Mouse (Mus musculus) frontal cortex, postnatal 25 days (tissue): ENCODE results near the gene Sfxn5.
A peak's percentile ranks its signal among the peaks of the same experiment; 100 is the strongest.

Experiments
- DNase-seq, 2 experiments: peaks; one replicate each; pipeline ENCODE4 v3.0.0; 2022; ENCODE audit warnings: low spot score in 2 of 2

Gene Sfxn5

DNA sequence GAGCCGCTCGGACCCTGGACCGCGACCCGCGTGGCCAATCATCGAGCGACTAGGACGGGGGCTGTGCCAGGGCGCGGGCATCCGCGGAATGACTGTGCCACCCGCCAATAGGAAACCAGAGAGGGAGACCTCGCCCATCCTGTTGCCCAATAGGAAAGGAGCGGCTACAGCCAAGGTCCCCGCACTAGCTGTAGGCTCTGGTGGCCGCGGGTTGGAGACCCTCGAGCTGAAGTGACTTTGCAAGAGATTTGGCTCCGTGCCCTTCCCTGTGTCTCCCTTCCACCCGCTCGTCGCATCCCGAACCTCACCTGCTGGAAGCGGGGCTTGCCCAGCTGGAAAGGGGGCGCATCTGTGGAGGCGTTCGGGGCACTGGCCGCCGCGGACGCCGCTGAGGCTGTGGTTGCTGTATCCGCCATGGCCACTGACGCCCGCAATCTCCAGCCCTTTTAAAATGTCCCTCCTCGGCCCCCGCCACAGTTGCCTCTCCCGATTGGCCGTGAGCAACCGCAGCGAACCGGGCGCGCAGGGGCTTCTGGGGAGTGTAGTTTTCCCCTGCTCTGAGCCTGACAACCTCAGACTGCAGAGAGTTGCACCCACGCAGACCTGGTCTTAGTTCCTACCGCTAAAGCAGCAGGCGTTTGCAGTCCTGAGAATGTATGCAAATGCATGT is at the start of gene Sfxn5:
Gene Sfxn5 (minus strand): TSS at position 423 of the 670 bp plus-strand sequence.
- peak; percentile 93 for DNase-seq

DNA sequence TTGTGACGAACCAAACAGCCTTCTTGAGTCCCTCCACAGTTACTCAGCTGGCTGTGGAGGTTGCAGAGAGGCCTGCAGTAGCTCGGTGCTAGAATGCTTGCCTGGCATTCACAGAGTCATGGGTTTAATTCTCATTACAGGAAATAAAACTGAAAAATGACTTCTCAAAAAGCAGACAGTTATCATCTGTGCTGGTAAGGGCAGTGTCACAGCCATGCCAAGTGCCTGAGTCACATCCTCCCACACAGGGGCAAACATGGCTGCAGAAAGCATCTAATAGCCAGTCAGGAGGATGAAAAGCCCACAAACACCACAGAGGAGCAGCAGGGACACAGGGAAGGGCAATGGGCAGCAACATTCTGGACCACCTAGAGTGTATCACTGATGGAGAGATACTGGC is 49.6 kb upstream of the Sfxn5 start:
- no peak for DNase-seq

DNA sequence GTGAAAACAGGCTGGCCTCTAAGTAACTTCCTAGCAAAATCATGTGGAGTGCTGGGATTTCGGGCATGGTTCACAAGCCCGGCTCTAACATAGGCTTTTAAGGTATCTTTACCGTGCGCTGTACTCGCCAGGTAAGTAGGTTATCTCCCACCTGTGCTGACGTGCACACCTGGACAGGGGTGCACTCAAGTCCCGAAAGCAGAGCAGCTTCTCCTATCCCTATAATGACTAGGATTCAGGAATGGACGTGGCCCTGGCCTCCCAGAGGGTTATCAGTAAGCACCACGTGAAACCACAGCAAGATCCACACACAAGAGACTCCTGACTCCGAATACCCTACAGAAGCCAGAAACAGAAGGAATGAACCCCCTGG is 48.4 kb upstream of the Sfxn5 start:
- DNase-seq = no peak

DNA sequence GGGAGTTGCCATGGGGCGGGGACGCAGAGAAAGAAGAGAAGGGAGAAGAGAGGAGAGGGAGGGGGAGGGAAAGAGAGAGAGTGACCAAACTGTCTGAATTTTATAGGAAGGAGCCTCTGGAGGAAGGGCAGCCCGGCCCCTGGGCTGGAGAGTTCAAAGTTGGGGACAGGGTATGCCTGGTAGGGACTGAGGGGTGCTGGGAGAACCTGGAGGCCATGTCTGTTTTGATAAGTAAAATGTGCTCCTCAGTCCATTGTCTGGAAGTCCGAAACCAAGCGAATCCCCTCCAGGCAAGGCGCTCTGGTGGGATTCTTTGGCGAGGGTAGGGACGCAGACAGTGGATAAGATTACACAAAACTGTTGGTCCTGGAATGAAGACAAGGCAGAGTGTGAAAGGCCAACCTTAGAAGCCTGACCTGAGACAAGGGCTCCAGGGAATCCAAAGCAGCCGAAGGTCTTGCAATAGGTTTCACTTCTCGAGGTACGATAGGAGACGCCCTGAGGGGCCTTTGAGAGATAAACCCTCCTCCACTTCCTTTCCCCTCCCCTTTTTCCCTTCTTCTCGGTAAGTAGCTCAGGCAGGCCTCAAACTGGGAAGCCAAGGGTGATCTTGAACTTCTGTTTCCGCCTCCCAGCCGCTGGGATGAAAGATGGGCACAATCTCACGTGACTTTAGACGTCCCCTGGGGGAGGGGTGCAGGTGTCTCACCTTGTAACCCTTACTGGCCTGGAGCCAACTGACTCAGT is 47.9 kb upstream of the Sfxn5 start:
- DNase-seq = no peak

DNA sequence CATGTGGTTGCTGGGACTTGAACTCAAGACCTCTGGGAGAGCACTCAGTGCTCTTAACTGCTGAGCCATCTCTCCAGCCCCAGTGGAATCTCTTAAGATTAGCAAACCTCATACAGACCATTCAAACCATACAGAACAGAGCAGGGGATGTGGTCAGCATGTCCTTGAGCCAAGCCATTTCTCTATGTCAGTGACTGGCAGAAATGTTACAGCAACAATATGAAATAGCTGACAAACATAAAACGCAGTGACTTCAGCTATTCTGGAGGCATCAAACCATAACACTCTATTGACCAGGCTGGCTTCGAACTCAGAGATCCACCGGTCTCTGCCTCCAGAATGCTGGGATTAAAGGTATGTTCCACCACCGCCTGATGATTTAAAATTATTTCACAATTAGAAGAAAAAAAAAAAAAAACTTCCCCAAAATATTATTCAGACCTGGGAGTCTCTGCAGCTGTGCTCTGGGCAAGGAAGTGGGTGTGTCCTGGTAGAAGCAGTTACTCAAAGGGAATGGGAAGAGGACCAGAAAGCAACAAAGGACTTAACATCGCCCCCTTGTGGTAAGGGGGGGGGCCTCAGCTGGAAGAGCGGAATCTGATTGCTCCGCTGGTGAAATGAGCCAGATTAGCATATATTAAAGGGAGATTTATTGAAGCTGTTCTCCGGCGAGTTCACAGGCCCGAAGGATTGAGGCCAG is 47.1 kb upstream of the Sfxn5 start:
- DNase-seq = peak; percentile 63 to 65

DNA sequence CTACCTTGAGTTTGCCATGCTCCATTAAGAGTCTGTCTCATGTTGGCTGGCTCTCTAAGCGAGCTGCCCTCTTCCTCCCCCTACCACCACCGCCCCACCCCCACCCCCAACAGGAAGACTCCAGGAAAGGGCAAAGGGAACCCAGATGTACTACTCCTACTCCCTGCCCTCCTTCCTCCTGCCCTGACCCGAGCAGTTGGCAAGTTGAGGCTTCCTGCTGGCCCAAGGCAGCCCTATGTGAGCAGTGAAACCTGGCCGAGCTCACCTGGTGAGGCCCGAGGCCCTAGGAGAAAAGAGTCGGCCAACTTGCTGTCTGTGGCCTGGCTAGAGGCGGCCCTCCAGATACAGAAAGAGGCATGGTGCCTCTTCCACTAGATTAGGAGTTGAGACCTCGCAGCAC is 45.4 kb upstream of the Sfxn5 start:
- DNase-seq = no peak

DNA sequence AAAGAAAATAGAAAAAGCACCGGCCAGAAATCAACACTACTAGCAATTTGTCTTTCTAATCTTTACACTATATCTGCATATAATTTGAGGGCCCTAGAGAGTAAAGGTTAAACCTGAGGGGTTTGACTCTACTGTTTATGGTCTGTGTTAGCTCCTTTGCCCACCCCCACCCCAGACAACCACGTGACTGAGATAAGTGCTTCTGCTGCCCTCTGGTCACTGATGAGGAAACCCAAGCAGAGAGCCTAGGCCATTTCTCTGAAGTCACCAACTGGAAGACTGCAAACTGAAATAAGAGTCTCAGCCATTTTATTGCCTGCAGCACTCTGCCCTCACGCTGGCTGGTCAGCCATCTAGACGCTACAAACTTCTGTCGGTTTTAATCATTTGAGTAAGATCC is 44.7 kb upstream of the Sfxn5 start:
- DNase-seq = no peak

DNA sequence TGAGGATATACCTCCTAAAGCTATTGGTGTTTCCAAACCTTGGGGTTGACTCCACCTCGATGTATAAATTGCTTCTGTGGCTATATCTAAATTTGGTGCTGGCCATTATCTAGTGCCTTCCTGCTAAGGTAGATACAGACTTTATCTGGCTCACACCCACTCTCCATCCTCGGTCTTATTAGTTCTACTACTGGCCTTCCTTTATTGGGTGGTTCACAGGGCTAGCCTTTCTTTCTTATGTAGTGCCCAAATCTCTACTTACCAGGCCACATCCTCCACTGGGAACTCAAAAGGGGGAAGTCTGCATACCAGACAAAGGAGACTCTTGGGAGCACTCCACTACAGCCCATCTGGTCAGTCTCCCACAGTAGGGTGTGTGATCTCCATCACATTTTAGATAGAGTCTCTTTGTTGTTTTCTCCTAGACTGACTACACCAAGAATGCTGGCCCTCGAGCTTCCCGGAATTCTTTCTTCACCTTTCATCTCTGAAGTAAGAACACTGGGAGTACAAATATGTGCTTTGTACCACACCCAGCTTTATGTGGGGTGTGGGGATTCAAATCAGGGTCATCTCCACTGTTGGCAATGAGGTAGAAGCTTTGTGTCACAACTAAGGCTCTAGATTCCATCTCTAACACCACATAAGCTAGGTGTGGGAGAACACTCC is 44.0 kb upstream of the Sfxn5 start:
- DNase-seq = no peak

DNA sequence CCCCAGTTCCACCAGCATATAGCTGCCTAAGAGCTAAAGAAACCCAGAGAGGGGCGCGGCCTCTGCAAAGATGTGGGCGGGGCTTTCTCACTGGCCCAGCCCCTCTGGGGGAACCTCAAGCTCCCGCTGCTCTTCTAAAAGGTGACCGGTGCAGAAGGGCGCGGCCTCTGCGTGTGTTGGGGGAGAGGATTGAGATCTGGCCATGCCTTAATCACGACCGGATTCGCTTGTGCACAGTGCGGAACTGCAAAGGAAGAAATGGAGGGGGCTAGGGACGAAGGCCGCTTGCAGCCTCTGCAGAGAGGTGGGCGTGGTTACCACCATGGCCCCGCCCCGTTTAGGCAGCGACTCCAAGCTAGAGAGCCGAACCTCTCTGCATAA is 41.5 kb upstream of the Sfxn5 start:
- peak; percentile 85 to 91 for DNase-seq

DNA sequence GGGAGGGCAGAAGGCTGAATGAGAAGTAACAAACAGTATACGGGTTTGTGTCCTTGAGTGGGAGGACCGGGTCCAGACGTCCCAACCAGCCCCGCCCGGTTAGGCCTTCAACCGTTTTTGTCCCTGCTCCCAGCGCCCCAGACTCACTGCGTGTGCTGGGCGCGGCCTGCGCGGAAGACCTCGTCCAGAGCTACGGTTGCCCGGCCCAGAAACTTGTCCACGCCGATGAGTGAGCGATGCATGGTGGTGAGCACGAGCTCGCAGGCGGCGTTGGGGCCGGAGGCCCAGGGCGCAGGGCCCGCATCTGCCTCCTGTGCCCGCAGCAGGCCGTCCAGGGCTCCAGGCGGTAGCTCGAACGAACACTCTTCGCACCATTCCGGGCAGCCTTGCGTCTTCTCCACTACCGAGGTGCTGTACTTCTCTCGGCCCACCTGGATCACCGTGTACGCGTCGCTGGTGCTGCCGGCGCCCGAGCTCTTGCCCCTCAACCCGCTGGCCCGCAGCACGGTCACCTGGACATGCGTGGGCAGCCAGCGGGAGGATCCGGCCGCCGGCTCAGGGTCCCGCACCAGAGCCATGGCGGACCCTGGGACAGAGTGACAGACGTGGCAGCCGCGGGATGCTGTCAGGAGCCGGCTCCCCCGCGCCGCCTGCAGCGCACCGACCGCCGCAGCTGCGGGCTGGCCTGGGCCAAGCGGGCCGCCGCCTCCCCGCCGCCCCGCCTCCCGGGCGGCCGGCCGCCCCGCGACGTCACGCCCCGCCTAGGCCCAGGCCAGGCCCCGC is 40.9 kb upstream of the Sfxn5 start, which contains the start of gene Rab11fip5:
Gene Rab11fip5 (minus strand): TSS at position 684 of the 783 bp plus-strand sequence.
- peak in 1 of 2 experiments; percentile 27 for DNase-seq

DNA sequence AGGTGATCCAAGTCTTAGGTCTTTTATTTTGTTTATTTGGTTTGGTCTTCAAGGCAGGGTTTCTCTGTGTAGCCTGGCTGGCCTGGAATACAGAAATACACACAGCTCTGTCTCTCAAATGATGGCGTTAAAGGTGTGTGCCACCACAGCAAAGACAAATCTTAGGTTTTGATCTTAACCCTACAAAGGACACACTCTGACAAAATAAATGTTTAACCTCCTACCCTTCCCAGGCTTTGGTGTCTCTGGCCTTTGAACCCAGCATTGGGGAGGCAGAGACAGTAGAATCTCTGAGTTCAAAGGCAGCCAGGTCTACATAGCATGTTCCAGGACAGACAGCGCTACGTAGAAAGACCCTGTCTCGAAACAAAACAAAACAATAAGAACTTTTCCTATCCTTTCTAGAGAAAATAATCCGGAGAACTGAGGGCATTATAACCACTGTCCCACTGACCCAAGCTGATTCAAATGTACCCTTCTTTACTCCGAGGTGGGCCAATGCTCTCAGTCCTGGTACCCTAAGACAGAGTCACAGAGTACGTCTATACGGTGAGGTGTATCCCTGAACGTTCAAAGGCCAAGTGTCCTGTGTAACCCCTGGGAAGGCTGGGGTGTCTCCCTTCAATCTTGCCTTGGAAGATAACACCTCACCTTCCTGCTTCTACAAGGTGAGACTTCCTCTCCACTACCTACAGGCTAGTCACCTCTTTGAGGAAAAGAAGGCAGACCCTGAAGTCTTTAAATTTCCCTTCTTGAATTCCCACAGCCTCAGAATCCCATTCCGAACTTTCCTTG is 40.0 kb upstream of the Sfxn5 start:
- DNase-seq = no peak

DNA sequence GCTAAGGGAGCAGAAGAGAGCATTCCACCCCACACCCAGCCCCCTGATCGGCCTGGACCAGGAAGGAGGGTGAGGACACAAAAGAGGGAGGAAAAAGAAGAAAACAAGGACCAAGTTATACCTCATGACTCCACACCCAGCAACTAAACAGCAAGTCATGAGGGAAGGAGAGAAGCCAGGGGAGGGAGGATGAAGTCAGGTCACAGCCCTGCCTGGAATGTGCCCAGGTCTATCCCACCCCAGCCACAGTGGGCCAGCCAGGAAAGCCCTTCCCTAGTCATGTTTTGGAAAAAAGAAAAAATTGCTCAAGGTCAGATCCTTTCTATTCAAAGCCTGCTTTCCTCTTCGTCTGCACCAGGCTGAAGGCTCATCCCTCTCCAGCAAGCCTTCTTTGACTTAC is 39.3 kb upstream of the Sfxn5 start:
- DNase-seq = no peak

DNA sequence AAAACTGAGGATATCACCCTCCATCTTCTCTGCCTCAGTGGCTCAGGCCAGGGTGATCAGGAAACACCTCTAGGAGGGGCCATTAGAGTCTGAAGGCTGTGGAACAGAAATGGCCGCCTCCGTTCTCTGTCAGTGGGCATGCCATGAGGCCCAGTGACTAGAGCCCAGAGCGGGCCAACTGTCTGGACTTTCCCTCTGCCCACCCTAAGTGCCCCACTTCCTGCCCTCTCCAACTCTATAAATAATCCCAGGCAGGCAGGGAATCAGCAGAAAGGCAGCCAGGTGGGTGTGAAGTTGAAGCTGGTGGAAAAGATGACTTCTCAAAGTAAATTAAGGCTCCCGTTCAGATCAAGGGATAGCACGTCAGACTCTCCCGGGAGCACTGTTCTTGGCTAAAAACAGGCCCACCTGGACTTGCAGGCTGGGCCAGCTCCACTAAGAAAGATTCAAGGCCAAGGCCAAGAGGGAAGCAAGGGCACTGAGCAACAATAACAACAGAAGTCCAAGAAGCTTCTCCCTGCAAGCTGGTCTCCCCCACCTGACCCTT is 38.7 kb upstream of the Sfxn5 start:
- no peak for DNase-seq

DNA sequence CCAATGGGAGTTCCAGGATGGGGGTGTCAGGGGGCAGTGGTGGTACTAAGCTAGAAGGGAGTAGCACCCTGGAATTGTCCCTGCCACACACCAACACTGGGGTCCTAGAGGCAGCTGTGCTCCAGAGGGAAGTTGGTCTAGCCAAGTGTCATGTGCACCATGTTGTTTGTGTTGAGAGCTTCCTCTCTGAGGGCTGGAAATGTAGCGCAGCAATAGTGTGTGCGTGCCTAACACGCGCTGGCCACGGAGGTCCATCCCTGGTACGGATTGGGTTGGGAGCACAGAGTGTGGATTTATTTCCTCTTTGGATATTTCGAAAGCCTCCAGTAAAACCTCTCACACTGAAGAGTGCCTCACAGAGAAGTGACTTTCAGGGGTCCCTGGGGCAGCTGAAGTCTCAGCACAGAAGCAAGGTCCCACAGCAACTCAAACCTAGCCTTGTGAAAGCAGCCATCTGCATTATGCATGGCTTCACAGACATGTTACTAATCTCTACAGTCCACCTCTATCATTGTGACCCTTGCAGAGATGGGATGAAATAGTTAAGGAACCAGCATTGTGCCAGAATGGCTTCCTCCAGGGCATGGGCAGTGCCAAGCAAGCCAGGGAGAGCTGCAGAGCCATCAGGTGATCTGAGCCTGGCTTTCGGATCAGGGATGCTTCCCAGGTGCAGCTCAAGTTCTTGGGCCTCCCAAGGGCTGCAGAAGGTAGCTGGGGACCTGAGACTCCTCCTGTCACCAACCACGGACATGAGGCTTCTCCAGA is 37.6 kb upstream of the Sfxn5 start:
- DNase-seq = no peak

DNA sequence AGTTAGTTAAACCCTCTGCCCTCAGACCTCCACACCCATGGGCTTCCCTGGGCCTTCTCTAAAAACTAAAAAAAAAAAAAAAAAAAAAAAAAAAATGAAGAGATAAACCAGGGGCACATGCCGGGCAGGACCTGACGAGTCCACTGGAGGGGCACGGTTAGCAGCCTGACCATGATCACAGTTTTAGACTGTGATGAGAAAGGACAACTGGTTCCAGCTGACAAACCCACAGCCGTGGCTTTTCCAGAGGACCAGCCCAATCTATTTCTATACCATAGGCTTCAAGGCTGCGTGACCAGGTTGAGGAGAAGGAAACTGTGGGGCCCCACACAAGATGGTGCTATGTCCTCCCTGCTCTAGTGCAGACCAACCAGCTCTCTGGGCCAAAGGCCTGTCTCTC is 36.8 kb upstream of the Sfxn5 start:
- DNase-seq = no peak

DNA sequence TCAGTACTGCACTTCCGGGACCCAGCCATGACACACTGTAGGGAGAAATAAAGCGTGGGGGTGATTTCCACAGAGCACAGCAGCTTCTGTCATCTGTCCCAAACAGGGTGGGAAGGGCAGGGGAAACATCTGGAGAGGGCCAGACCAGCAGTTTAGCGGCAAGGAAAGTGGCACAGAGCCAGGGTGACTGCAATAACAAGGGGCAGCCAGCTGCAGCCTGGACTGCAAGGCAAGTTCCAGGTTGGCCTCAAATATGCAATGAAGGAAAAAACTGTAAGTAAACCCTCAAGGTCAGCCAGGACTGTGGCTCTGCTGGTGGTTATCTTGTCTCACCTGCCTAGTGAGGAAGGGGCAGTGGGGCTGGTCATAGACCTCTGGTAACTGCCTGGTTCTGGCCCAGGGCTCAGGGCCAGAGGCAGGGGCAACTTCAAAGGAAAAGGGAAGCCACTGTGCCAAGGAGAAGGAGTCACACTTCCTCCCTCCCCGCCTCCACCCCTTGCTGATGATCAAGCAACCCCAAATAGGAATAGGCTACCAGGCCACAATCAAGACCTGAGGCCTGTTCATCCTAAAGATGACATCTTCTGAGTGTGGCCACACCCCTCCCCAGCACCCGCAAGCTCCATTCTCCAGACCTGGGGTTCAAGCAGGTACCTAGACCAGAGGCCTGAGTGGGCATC is 36.1 kb upstream of the Sfxn5 start:
- no peak for DNase-seq

DNA sequence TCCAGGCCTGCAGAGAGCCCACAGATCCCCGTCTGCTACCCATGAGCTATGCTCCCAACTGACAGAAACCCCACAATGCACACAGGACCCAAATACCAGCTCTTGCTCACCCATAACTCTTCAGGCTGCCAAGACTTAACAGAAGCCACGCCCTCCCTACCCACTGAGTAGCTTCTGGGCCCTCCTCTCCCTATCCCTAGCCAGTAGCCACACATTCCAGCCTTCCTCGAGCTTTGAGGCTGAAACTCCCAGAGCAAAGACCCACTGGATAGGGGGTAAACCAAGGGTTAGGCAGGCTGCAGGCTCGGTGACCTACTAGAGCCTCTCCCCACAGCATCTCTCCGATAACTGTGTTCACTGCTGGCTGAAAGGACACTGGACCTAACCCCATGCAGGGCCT is 35.5 kb upstream of the Sfxn5 start:
- DNase-seq = no peak

DNA sequence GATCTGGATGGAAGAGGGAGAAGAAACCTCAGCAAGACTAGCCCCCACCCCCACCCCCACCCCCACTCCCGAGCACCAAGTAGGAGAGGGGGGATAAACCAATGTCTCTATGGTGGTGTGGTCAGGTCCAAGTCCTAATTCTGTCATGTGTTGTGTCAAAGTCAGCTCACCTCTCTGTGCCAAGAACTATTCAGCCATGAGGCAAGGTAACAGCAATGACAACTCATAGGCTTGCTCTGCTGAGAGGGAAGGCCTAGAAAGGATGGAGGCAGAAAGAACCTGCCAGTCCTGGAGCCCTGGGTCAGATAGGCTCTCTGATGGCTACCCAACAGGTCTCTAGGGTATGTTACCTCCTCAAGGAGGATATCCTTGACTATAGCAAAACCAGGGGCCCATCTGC is 34.9 kb upstream of the Sfxn5 start:
- DNase-seq = no peak

DNA sequence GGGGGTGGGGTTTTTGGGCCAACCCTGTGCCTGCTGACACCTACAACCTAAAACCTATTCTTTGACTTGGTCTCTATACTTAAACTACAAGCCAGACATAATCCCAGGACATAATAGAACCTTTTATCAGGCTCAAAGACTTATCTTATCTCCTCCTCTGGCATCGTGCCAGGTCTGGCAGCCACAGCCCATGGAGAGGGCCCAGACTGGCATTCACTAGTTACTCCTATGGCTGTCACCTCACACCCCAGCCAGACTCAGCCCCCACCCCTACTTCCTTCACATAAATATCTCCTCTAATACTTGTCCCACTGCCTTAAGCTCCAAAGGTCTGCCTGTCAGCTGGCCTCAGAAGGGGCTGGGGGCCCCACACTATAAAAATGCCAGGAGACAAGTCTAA is 33.2 kb upstream of the Sfxn5 start:
- DNase-seq = no peak
